Mouse (Mus musculus) neural tube, embryonic 15.5 days (tissue): ENCODE results near the gene H2-M5. TPM values are rescaled to one million over a fixed set of nuclear protein-coding genes. Genes with fewer than 3 reads are reported as not detected.
"Not testable (repeated sequence)": the region's sequence is repeated elsewhere in the genome, so short reads cannot be mapped to it uniquely, and the experiment has no call there.

Experiments
- ATAC-seq: fragments of 200-750 bp; cut with Nextera tagmentation; 2 replicates; pipeline ENCODE4 v1.8.0; 2017; ENCODE audit warnings: mild to moderate bottlenecking, moderate TSS enrichment, moderate library complexity; ENCODE audit not compliant: low FRiP score
- H3K27ac ChIP-seq: fragments of 300-500 bp; sonication (generic); replicated peaks from 2 replicates; pipeline ENCODE4 v1.5.1; 2015; ENCODE audit warnings: mild to moderate bottlenecking, inconsistent platforms
- H3K27me3 ChIP-seq: fragments of 300-500 bp; sonication (generic); replicated peaks from 2 replicates; pipeline ENCODE4 v1.6.1; 2015; ENCODE audit warnings: inconsistent platforms
- H3K36me3 ChIP-seq: fragments of 300-500 bp; sonication (generic); 2 replicates; pipeline ENCODE4 v1.6.1; 2015; ENCODE audit warnings: inconsistent platforms
- H3K4me1 ChIP-seq: fragments of 300-500 bp; sonication (generic); 2 replicates; pipeline ENCODE4 v1.6.1; 2015; ENCODE audit warnings: inconsistent platforms
- H3K4me2 ChIP-seq: fragments of 300-500 bp; sonication (generic); 2 replicates; pipeline ENCODE4 v1.6.1; 2015; ENCODE audit warnings: inconsistent platforms, mild to moderate bottlenecking, moderate library complexity
- H3K4me3 ChIP-seq: fragments of 300-500 bp; sonication (generic); replicated peaks from 2 replicates; pipeline ENCODE4 v1.5.1; 2015; ENCODE audit warnings: mild to moderate bottlenecking, inconsistent platforms
- H3K9ac ChIP-seq: fragments of 300-500 bp; sonication (generic); replicated peaks from 2 replicates; pipeline ENCODE4 v1.6.1; 2015; ENCODE audit warnings: mild to moderate bottlenecking, inconsistent platforms
- H3K9me3 ChIP-seq: fragments of 300-500 bp; sonication (generic); replicated peaks from 2 replicates; pipeline ENCODE4 v1.6.1; 2016; ENCODE audit warnings: inconsistent platforms
- WGBS: fragments of 180-500 bp; shearing (Covaris S2); methylation state at CpG from one replicate; pipeline ENCODE4 v1.1.7; 2015; ENCODE audit warnings: mixed read lengths; 5-methylcytosine and 5-hydroxymethylcytosine counted together
- polyA plus RNA-seq: library from polyadenylated mRNA; unstranded; fragments of >200 nt; fragmentation: Nextera tagmentation; extraction: Ambion mirVana; gene quantifications from 2 replicates; pipeline ENCODE4 v1.2.1, GENCODE M21; 2015

Gene H2-M5
- polyA plus RNA-seq, 1 experiment from 2014 or later, result 2.5 TPM

- 95% methylated on average over 6 of the region's 6 CpGs for WGBS
- not testable (repeated sequence) for H3K4me2 ChIP-seq, ATAC-seq, H3K9ac ChIP-seq, H3K27ac ChIP-seq, H3K9me3 ChIP-seq, H3K4me3 ChIP-seq, H3K36me3 ChIP-seq, H3K4me1 ChIP-seq
- H3K27me3 ChIP-seq, result peaks cover 31% of the 10 kb centered on the region
Observed at GRCm38 (mm10) chr17:36990630-36991029, 1.3 kb upstream of the H2-M5 start.

GRCm38 (mm10) chr17:36988475-36988874 lies 862 bp downstream of the H2-M5 start:
- peak; percentile 38 for ATAC-seq
- no peaks in the 10 kb centered on the region for H3K9me3 ChIP-seq
- H3K27ac ChIP-seq, result no peak overlapping the region
- WGBS, result 11% methylated on average over 24 of the region's 24 CpGs
- peak overlapping the region; percentile 41 for H3K4me2 ChIP-seq
- H3K36me3 ChIP-seq, result no peaks in the 10 kb centered on the region
- H3K4me3 ChIP-seq, result peak overlapping the region; percentile 15; the same call in 1 of the 2 replicates
- no peaks in the 10 kb centered on the region for H3K4me1 ChIP-seq
- no peak overlapping the region for H3K9ac ChIP-seq
- peaks cover 31% of the 10 kb centered on the region for H3K27me3 ChIP-seq

GRCm38 (mm10) chr17:36982253-36983155 lies 6.8 kb downstream of the H2-M5 start:
- WGBS, result 32% methylated on average over 5 of the region's 5 CpGs
- Histone ChIP-seq H3K4me3 (no peak overlapping the region), H3K4me2 (no peak overlapping the region), H3K27me3 (peaks cover 10% of the 10 kb centered on the region), H3K27ac (no peak overlapping the region), H3K9ac (no peak overlapping the region), H3K36me3 (no peaks in the 10 kb centered on the region), H3K9me3 (no peaks in the 10 kb centered on the region), H3K4me1 (no peaks in the 10 kb centered on the region)
- no peak for ATAC-seq

GRCm38 (mm10) chr17:36981845-36982244 lies 7.5 kb downstream of the H2-M5 start:
- H3K4me3 ChIP-seq, result no peak overlapping the region
- 5% methylated on average over 4 of the region's 4 CpGs for WGBS
- no peak overlapping the region for H3K27ac ChIP-seq
- no peaks in the 10 kb centered on the region for H3K36me3 ChIP-seq
- ATAC-seq, result no peak
- H3K4me2 ChIP-seq, result peak overlapping the region; percentile 28
- peaks cover 3% of the 10 kb centered on the region; the same call in 1 of the 2 replicates for H3K27me3 ChIP-seq
- H3K4me1 ChIP-seq, result no peaks in the 10 kb centered on the region
- H3K9me3 ChIP-seq, result no peaks in the 10 kb centered on the region
- H3K9ac ChIP-seq, result no peak overlapping the region

- Histone ChIP-seq H3K9ac (no peak within 1 kb of the TSS), H3K27ac (no peak within 1 kb of the TSS), H3K4me3 (no peak within 1 kb of the TSS), H3K9me3 (no peaks in the 10 kb centered on the region), H3K4me1 (no peaks in the 10 kb centered on the region), H3K4me2 (peak within 1 kb of the TSS; percentile 28), H3K27me3 (no peaks in the 10 kb centered on the region), H3K36me3 (no peaks in the 10 kb centered on the region)
- ATAC-seq, result no peak
- 18% methylated on average over 18 of the region's 18 CpGs for WGBS
Observed at GRCm38 (mm10) chr17:36981221-36981813, 8.0 kb downstream of the H2-M5 start, which contains the start of gene 2410137M14Rik. TSS of gene 2410137M14Rik (minus strand) at chr17:36981237.

GRCm38 (mm10) chr17:36973271-36973787 lies 16.0 kb downstream of the H2-M5 start:
- Histone ChIP-seq H3K9ac (no peak overlapping the region), H3K4me2 (no peak overlapping the region), H3K4me1 (no peaks in the 10 kb centered on the region), H3K27ac (no peak overlapping the region), H3K27me3 (no peaks in the 10 kb centered on the region), H3K4me3 (no peak overlapping the region), H3K36me3 (no peaks in the 10 kb centered on the region), H3K9me3 (no peaks in the 10 kb centered on the region)
- WGBS, result 81% methylated on average over 8 of the region's 8 CpGs
- no peak for ATAC-seq

- no peak for ATAC-seq
- no peaks in the 10 kb centered on the region for H3K36me3 ChIP-seq
- no peak overlapping the region for H3K4me3 ChIP-seq
- whole genome bisulfite sequencing, result 82% methylated on average over 3 of the region's 3 CpGs
- H3K27ac ChIP-seq, result no peak overlapping the region
- no peak overlapping the region for H3K4me2 ChIP-seq
- H3K9me3 ChIP-seq, result no peaks in the 10 kb centered on the region
- no peak overlapping the region for H3K9ac ChIP-seq
- no peaks in the 10 kb centered on the region for H3K4me1 ChIP-seq
- no peaks in the 10 kb centered on the region for H3K27me3 ChIP-seq
Observed at GRCm38 (mm10) chr17:36972791-36973190, 16.5 kb downstream of the H2-M5 start.

- no peaks in the 10 kb centered on the region for H3K9me3 ChIP-seq
- no peak for ATAC-seq
- 90% methylated on average over 6 of the region's 6 CpGs for WGBS
- no peak overlapping the region for H3K9ac ChIP-seq
- H3K27ac ChIP-seq, result no peak overlapping the region
- H3K4me2 ChIP-seq, result no peak overlapping the region
- H3K36me3 ChIP-seq, result no peaks in the 10 kb centered on the region
- H3K27me3 ChIP-seq, result no peaks in the 10 kb centered on the region
- H3K4me3 ChIP-seq, result no peak overlapping the region
- no peaks in the 10 kb centered on the region for H3K4me1 ChIP-seq
Observed at GRCm38 (mm10) chr17:36971172-36971850, 18.0 kb downstream of the H2-M5 start.

GRCm38 (mm10) chr17:36970316-36970890 lies 18.9 kb downstream of the H2-M5 start:
- H3K9me3 ChIP-seq, result no peaks in the 10 kb centered on the region
- H3K27ac ChIP-seq, result no peak overlapping the region
- H3K4me1 ChIP-seq, result no peaks in the 10 kb centered on the region
- H3K27me3 ChIP-seq, result no peaks in the 10 kb centered on the region
- ATAC-seq, result no peak
- no peak overlapping the region for H3K4me3 ChIP-seq
- no peak overlapping the region for H3K9ac ChIP-seq
- no peaks in the 10 kb centered on the region for H3K36me3 ChIP-seq
- no peak overlapping the region for H3K4me2 ChIP-seq
- WGBS, result 89% methylated on average over 14 of the region's 14 CpGs

GRCm38 (mm10) chr17:36966875-36967274 lies 22.5 kb downstream of the H2-M5 start:
- Histone ChIP-seq H3K9ac (no peak overlapping the region), H3K4me2 (no peak overlapping the region), H3K9me3 (no peaks in the 10 kb centered on the region), H3K36me3 (no peaks in the 10 kb centered on the region), H3K27ac (no peak overlapping the region), H3K4me3 (no peak overlapping the region), H3K27me3 (no peaks in the 10 kb centered on the region), H3K4me1 (no peaks in the 10 kb centered on the region)
- 84% methylated on average over 1 of the region's 1 CpGs for WGBS
- ATAC-seq, result no peak

GRCm38 (mm10) chr17:36961125-36961524 lies 28.2 kb downstream of the H2-M5 start:
- Histone ChIP-seq H3K36me3 (peaks cover 1% of the 10 kb centered on the region; the same call in 1 of the 2 replicates), H3K27ac (no peak overlapping the region), H3K4me2 (no peak overlapping the region), H3K9me3 (no peaks in the 10 kb centered on the region), H3K9ac (no peak overlapping the region), H3K4me1 (peaks cover 23% of the 10 kb centered on the region), H3K27me3 (no peaks in the 10 kb centered on the region), H3K4me3 (no peak overlapping the region)
- no peak for ATAC-seq
- 83% methylated on average over 1 of the region's 1 CpGs for WGBS
